Mouse (Mus musculus) neural tube, embryonic 11.5 days (tissue): ENCODE data around the gene Hspb6. TPM values are rescaled to one million over a fixed set of nuclear protein-coding genes. Genes with fewer than 3 reads are reported as not detected.

Source experiments
- ATAC-seq: fragments of 200-750 bp; cut with Nextera tagmentation; 2 replicates; pipeline ENCODE4 v1.8.0; 2017; ENCODE audit warnings: moderate number of reproducible peaks, mild to moderate bottlenecking, moderate TSS enrichment, moderate library complexity; ENCODE audit not compliant: insufficient read depth, low FRiP score, low TSS enrichment
- DNase-seq: peaks from one replicate; pipeline ENCODE4 v3.0.0-alpha.2; 2015; ENCODE audit warnings: low spot score
- H3K27ac ChIP-seq: fragments of 300-500 bp; sonication (generic); 2 replicates; pipeline ENCODE4 v1.5.1; 2014; ENCODE audit warnings: low read depth, mild to moderate bottlenecking, low read length
- H3K27me3 ChIP-seq: fragments of 300-500 bp; sonication (generic); 2 replicates; pipeline ENCODE4 v1.6.1; 2014; ENCODE audit warnings: mild to moderate bottlenecking, low read length, mixed read lengths; ENCODE audit not compliant: control insufficient read depth, insufficient read depth
- H3K36me3 ChIP-seq: fragments of 300-500 bp; sonication (generic); 2 replicates; pipeline ENCODE4 v1.6.1; 2014; ENCODE audit warnings: mild to moderate bottlenecking, low read length, moderate library complexity, mixed read lengths; ENCODE audit not compliant: control insufficient read depth, insufficient read depth
- H3K4me1 ChIP-seq: fragments of 300-500 bp; sonication (generic); 2 replicates; pipeline ENCODE4 v1.6.1; 2014; ENCODE audit warnings: low read length, mixed read lengths; ENCODE audit not compliant: control insufficient read depth, insufficient read depth
- H3K4me2 ChIP-seq: fragments of 300-500 bp; sonication (generic); 2 replicates; pipeline ENCODE4 v1.6.1; 2014; ENCODE audit warnings: low read depth, mild to moderate bottlenecking, moderate library complexity
- H3K4me3 ChIP-seq: fragments of 300-500 bp; sonication (generic); 2 replicates; pipeline ENCODE4 v1.5.1; 2014; ENCODE audit warnings: low read depth, low read length
- H3K9ac ChIP-seq: fragments of 300-500 bp; sonication (generic); 2 replicates; pipeline ENCODE4 v1.6.1; 2014; ENCODE audit warnings: mild to moderate bottlenecking, low read length
- H3K9me3 ChIP-seq: fragments of 300-500 bp; sonication (generic); 2 replicates; pipeline ENCODE4 v1.6.1; 2016; ENCODE audit warnings: low read length; ENCODE audit not compliant: control insufficient read depth
- WGBS: fragments of 180-500 bp; shearing (Covaris S2); extraction: QIAGEN DNeasy Blood & Tissue Kit; methylation state at CpG from one replicate; pipeline ENCODE4 v1.1.7; 2014; 5-methylcytosine and 5-hydroxymethylcytosine counted together
- polyA plus RNA-seq: library from polyadenylated mRNA; unstranded; fragments of >200 nt; fragmentation: Nextera tagmentation; extraction: Ambion mirVana; gene quantifications from 2 replicates; pipeline ENCODE4 v1.2.1, GENCODE M21; 2014

Hspb6 gene
- polyA plus RNA-seq, 1 experiment from 2014 or later, result 4.4 TPM

DNA sequence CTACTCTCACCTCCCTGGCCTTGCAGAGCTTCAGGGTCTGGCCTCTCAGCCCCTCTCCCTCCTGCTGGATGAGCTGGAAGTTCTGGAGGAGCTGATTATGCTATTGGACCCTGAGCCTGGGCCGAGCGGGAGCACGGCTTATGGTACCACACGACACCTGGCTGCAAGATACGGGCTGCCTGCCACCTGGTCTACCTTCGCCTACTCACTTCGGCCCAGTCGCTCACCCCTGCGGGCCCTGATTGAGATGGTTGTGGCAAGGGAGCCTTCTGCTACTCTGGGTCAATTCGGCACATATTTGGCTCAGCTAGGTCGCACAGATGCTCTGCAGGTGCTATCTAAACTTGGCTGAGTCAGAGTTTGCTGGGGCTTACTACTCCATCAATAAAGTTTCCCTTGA is 15.6 kb downstream of the Hspb6 start:
- Histone ChIP-seq H3K4me3 (no peak overlapping the region), H3K36me3 (peaks cover 19% of the 10 kb centered on the region), H3K27me3 (no peaks in the 10 kb centered on the region), H3K9ac (no peak overlapping the region), H3K9me3 (no peaks in the 10 kb centered on the region), H3K4me1 (0 out of 2 replicates have a peak, but pooled peaks cover 4% of the 10 kb centered on the region), H3K4me2 (no peak overlapping the region), H3K27ac (no peak overlapping the region)
- WGBS, result 92% methylated on average over 11 of the region's 11 CpGs
- no peak for ATAC-seq
- DNase-seq, result no peak

DNA sequence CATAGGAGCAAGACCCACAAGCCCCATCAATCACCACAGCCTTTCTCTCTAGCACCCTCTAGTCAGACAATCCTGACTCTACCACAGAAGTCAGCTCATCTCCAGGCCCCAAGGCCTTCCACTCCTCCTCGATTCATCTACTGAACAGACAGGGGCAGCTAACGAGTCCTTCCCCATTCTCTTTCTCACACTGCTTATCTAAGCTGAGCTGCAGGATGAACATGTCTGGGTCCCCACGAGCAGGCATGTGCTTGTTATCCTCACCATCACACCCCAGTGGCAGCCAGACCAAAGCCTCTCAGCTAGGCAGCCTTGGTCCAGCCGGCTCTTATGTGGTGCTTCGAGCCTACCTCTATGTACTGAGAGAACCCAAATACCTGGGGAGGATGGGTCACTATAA is 20.4 kb downstream of the Hspb6 start:
- Histone ChIP-seq H3K27me3 (no peaks in the 10 kb centered on the region), H3K4me2 (no peak overlapping the region), H3K9ac (no peak overlapping the region), H3K36me3 (peaks cover 48% of the 10 kb centered on the region), H3K9me3 (no peaks in the 10 kb centered on the region), H3K27ac (no peak overlapping the region), H3K4me3 (no peak overlapping the region), H3K4me1 (no peaks in the 10 kb centered on the region)
- 89% methylated on average over 5 of the region's 5 CpGs for WGBS
- ATAC-seq, result no peak
- DNase-seq, result no peak

DNA sequence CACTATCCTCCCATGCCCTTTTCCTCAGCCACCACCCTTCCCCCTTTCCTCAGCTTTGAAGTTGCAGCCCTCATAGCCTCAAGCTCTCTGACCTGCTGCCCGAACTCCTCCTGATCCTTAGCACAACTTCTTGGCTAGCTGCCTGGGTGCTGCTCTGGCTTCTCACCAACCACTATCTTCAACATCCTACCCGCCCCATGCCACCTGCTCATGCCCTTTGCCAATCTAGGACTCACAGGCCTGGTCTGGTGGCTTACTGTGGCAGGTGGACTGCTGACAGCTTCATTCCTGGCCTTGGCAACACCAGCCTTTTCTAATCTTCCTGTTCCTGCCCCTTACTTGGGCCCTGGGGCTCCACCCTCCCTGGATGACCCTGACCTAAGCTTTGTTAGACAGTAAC is 21.0 kb downstream of the Hspb6 start:
- Histone ChIP-seq H3K27ac (no peak overlapping the region), H3K9me3 (no peaks in the 10 kb centered on the region), H3K27me3 (no peaks in the 10 kb centered on the region), H3K4me2 (no peak overlapping the region), H3K9ac (no peak overlapping the region), H3K4me3 (no peak overlapping the region), H3K4me1 (no peaks in the 10 kb centered on the region), H3K36me3 (peaks cover 53% of the 10 kb centered on the region)
- 96% methylated on average over 2 of the region's 2 CpGs for WGBS
- no peak for DNase-seq
- no peak for ATAC-seq

DNA sequence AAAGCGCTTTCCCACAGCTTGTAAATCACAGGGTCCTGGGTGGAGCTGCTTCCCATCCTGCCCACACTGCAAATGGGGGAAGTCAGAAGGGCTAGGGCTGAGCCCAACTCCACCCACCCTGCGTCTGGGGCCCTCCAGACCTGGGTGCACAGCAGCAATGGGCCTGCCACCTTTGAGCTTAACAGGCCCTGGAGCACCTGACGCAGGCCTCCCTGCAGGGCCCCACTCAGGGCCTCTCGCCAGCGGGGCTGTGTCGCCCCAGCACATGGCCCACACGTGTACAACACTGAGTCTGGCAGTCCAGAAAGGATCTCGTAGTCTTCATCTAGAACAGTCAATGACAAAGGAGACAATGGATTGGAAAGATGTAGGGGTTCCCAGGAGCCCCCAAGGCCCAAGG is 28.0 kb downstream of the Hspb6 start:
- no peak overlapping the region for H3K9ac ChIP-seq
- H3K27ac ChIP-seq, result no peak overlapping the region
- no peak overlapping the region for H3K4me3 ChIP-seq
- no peaks in the 10 kb centered on the region for H3K9me3 ChIP-seq
- no peaks in the 10 kb centered on the region for H3K4me1 ChIP-seq
- H3K36me3 ChIP-seq, result peaks cover 68% of the 10 kb centered on the region
- H3K4me2 ChIP-seq, result no peak overlapping the region
- H3K27me3 ChIP-seq, result no peaks in the 10 kb centered on the region
- 91% methylated on average over 8 of the region's 8 CpGs for WGBS
- ATAC-seq (no peak), DNase-seq (no peak)

DNA sequence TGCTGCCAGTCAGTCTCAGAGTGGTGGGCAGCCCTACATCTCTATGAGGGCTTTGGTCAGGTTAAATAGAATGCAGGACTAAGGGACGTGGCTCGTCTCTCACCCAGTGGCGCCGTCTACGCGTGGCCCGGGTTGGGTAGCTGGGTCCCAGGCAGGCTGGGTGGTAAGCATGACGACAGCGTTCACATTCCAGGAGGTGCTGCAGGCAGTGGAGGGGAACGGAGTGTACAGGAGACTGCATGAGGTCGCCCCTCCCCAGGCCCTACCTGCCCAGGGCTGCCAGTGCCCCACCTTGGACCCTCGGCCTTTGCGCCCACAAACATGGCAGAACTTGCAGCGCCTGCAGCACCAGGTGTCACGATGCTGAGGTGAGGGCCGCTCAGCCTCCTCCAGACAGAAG is 29.6 kb downstream of the Hspb6 start:
- ATAC-seq, result no peak
- no peak overlapping the region for H3K4me3 ChIP-seq
- H3K4me1 ChIP-seq, result no peaks in the 10 kb centered on the region
- DNase-seq, result no peak
- H3K27ac ChIP-seq, result no peak overlapping the region
- H3K27me3 ChIP-seq, result no peaks in the 10 kb centered on the region
- no peak overlapping the region for H3K9ac ChIP-seq
- H3K36me3 ChIP-seq, result peaks cover 66% of the 10 kb centered on the region
- H3K4me2 ChIP-seq, result no peak overlapping the region
- 95% methylated on average over 16 of the region's 16 CpGs for WGBS
- H3K9me3 ChIP-seq, result no peaks in the 10 kb centered on the region

DNA sequence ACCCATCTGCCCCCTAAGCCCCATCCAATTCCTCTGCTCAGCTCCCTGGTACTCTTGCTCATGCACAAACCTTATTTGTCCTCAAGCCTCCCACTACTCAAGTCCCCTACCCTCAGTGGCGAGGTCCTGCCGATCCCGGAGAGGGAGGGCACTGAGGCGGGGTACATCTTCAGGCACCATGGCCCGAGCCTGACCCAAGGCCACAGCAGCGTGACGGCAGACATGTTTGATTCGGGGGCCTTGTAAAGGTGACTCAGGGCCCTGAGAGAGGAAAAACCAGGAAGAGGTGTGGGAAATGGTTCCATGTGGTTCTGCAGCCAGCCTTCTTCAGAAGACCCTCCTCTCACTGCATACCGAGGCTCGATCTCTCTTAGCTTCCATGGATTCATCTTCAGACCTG is 32.4 kb downstream of the Hspb6 start:
- no peak overlapping the region; the same call in 1 of the 2 replicates for H3K9ac ChIP-seq
- no peak for DNase-seq

DNA sequence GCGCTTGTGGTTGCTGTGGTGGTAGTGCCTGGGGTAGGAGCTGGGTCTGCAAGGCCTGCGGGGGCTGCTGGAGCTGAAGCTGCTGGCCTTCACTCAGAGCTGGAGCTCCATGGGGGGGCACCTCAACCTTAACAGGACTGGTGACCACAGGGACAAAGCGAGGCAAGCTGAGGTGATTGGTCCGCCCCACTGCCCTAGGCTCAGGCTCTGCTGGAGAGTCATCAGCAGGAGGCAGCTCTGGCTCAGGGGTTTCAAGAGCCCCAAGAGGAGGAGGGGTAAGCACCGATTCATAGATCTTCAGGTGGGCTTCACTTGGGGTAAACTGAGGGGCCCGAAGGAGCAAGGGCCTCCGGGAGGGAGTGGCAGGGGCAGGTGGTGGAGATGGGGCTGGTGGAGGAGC is 33.2 kb downstream of the Hspb6 start:
- Histone ChIP-seq H3K4me3 (no peak overlapping the region), H3K4me2 (no peak overlapping the region), H3K27me3 (no peaks in the 10 kb centered on the region), H3K9ac (no peak overlapping the region), H3K27ac (no peak overlapping the region), H3K9me3 (no peaks in the 10 kb centered on the region), H3K36me3 (peaks cover 40% of the 10 kb centered on the region), H3K4me1 (peaks cover 13% of the 10 kb centered on the region)
- ATAC-seq (no peak), DNase-seq (no peak)
- WGBS, result 98% methylated on average over 7 of the region's 7 CpGs

More for the DNA sequence above, 32.4 kb downstream of the Hspb6 start:
- WGBS, result 95% methylated on average over 10 of the region's 10 CpGs
- no peak for ATAC-seq
- H3K27ac ChIP-seq, result no peak overlapping the region
- no peaks in the 10 kb centered on the region for H3K27me3 ChIP-seq
- no peaks in the 10 kb centered on the region for H3K9me3 ChIP-seq
- H3K4me2 ChIP-seq, result no peak overlapping the region
- no peak overlapping the region for H3K4me3 ChIP-seq
- peaks cover 47% of the 10 kb centered on the region for H3K36me3 ChIP-seq
- H3K4me1 ChIP-seq, result peaks cover 10% of the 10 kb centered on the region

DNA sequence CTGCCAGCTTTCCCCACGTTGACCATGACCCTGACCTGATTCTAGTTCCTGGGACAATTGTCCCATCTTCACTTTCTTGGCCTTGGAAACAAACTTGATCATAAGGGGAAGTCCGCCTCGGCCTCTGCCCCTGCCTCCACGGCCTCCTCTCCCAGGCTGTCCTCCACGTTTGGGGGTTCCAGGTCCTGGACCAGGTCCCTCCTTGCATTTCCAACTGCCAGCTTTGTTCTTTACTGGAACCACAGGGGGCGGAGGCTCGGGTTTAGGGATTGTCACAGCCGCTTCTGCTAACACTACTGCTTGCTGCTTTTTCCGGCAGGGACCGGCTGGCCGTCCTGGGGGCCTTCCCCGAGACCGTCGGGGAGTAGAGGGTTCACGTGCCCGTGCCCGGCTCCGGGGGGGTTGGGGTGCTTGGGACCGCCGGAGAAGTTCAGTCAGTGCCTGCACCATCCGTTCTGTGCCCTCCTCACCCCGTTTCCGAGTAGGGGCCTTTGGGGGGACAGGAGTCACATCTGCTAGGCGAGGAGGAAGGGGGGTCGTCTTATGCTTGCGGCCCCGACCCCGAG is 34.6 kb downstream of the Hspb6 start:
- Histone ChIP-seq H3K9me3 (no peaks in the 10 kb centered on the region), H3K4me1 (peaks cover 13% of the 10 kb centered on the region), H3K4me3 (peak overlapping the region; percentile 73; the same call in 1 of the 2 replicates), H3K27me3 (no peaks in the 10 kb centered on the region), H3K36me3 (peaks cover 33% of the 10 kb centered on the region), H3K27ac (no peak overlapping the region), H3K4me2 (peak overlapping the region; percentile 90; the same call in 1 of the 2 replicates), H3K9ac (no peak overlapping the region)
- DNase-seq, result no peak
- ATAC-seq, result no peak
- 93% methylated on average over 28 of the region's 28 CpGs for WGBS

DNA sequence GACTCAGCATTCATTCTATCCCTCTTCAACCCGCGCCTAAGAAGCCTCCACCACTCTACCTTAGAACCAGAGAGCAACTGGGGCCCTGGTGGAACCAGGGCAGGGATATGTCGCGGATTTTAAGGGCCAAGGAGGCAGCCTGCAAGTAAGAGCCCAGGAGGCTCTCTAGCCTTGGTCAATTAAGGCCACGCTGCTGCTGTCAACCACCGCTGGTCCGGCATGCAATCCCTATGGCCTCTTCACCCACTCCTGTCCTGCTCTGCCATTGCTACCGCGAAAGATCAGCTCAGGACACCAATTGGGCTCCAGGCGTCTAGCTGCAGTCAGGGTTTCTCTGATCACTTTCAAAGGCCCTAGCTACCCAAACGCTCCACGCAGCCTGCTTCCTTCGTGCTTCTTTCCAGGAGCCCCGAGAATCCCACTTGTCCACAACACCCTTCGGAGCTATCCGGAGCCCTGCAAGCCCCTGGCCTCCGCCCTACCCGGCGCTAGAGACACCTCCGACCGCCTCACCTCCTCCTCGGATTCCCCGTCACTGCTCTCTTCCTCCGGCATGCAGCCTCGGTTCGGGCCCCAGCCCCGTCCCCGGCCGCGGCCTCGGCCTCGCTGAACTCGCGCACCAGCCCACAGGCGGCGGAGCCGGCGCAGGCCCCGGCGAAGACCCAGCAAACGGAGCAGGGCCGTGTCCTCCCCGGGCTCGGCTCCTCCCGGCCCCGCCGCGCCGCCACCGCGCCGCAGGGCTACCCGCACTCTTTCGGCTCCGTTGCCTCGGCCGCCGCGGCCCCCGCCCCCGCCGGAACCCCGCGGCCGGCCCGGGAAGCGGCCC is 36.1 kb downstream of the Hspb6 start:
- ATAC-seq, result peak; percentile 22
- Histone ChIP-seq H3K9me3 (no peaks in the 10 kb centered on the region), H3K9ac (peak overlapping the region; percentile 91), H3K27ac (peak overlapping the region; percentile 84), H3K4me1 (peaks cover 13% of the 10 kb centered on the region), H3K36me3 (peaks cover 20% of the 10 kb centered on the region), H3K4me3 (peak overlapping the region; percentile 73), H3K27me3 (no peaks in the 10 kb centered on the region), H3K4me2 (peak overlapping the region; percentile 90)
- DNase-seq, result peak; percentile 43
- under 1% methylated on average over 44 of the region's 67 CpGs for WGBS
